Mouse (Mus musculus) CH12.LX (cell line): Measurements from ENCODE around the gene Rab37. TPM values are rescaled to one million over a fixed set of nuclear protein-coding genes. Genes with fewer than 3 reads are reported as not detected.
A peak's percentile ranks its signal among the peaks of the same experiment; 100 is the strongest.

Experiments
- DNase-seq: peaks from one replicate; pipeline ENCODE4 v3.0.0-alpha.2; 2013; ENCODE audit errors: extremely low read depth
- H3K27ac ChIP-seq: 2 replicates; pipeline ENCODE4 v1.5.1; 2012; ENCODE audit warnings: low read depth, mild to moderate bottlenecking, control low read depth, moderate library complexity; ENCODE audit not compliant: insufficient read depth
- H3K27me3 ChIP-seq: replicated peaks from 2 replicates; pipeline ENCODE3; 2012; ENCODE audit warnings: inconsistent platforms
- H3K36me3 ChIP-seq, 2 experiments: replicated peaks in 1 of 2; 2 replicates each; pipeline versions ENCODE3 to v1.6.1; 2012; ENCODE audit warnings: inconsistent platforms in 1 of 2, low read length in 1 of 2, mild to moderate bottlenecking in 1 of 2, mixed read lengths in 1 of 2, moderate library complexity in 1 of 2; ENCODE audit not compliant: control insufficient read depth in 1 of 2, insufficient read depth in 1 of 2
- H3K4me1 ChIP-seq, 2 experiments: 2 replicates each; pipeline ENCODE4 v1.6.1; 2012; ENCODE audit warnings: inconsistent platforms in 1 of 2, moderate library complexity in 1 of 2; ENCODE audit not compliant: insufficient read depth in 2 of 2, control insufficient read depth in 1 of 2
- H3K4me2 ChIP-seq: 2 replicates; pipeline ENCODE4 v1.6.1; 2012; ENCODE audit warnings: low read depth, mild to moderate bottlenecking, control low read depth; ENCODE audit not compliant: poor library complexity, insufficient read depth, severe bottlenecking
- H3K4me3 ChIP-seq, 3 experiments: fragments of 150-350 bp in 1 of 3; sonication (generic) in 1 of 3; replicated peaks in 1 of 3; 2 replicates each; pipeline versions ENCODE3 to v1.5.1; 2011 to 2012; ENCODE audit warnings: low read depth in 2 of 3, low read length in 2 of 3, mild to moderate bottlenecking in 2 of 3, moderate library complexity in 2 of 3, control low read depth in 1 of 3, improper control_type of control experiment in 1 of 3, inconsistent platforms in 1 of 3, mixed read lengths in 1 of 3; ENCODE audit not compliant: poor library complexity in 1 of 3
- H3K79me2 ChIP-seq: replicated peaks from 2 replicates; pipeline ENCODE4 v1.6.1; 2012; ENCODE audit warnings: mild to moderate bottlenecking, moderate library complexity; ENCODE audit not compliant: control insufficient read depth, poor library complexity, insufficient read depth, severe bottlenecking; ENCODE audit errors: extremely low read depth
- H3K9ac ChIP-seq: 2 replicates; pipeline ENCODE4 v1.6.1; 2012; ENCODE audit warnings: low read depth, mild to moderate bottlenecking, control low read depth, moderate library complexity; ENCODE audit not compliant: insufficient read depth
- H3K9me3 ChIP-seq: replicated peaks from 2 replicates; pipeline ENCODE3; 2012; ENCODE audit warnings: low read length, inconsistent platforms, mixed read lengths
- BHLHE40 ChIP-seq: IDR thresholded peaks from 2 replicates; pipeline ENCODE4 v1.6.1; 2011; ENCODE audit warnings: mild to moderate bottlenecking, low read depth, low read length, improper control_type of control experiment
- CHD1 ChIP-seq: IDR thresholded peaks from 2 replicates; pipeline ENCODE4 v1.6.1; 2012; ENCODE audit warnings: low read depth, low read length, improper control_type of control experiment, inconsistent platforms
- CHD2 ChIP-seq: IDR thresholded peaks from 2 replicates; pipeline ENCODE4 v1.6.1; 2011; ENCODE audit warnings: low read length, improper control_type of control experiment
- E2F4 ChIP-seq: IDR thresholded peaks from 2 replicates; pipeline ENCODE4 v1.6.1; 2011; ENCODE audit warnings: low read depth, low read length, improper control_type of control experiment; ENCODE audit not compliant: insufficient replicate concordance
- ELF1 ChIP-seq: IDR thresholded peaks from 2 replicates; pipeline ENCODE4 v1.6.1; 2014; ENCODE audit warnings: low read depth, mild to moderate bottlenecking, inconsistent platforms, low read length, improper control_type of control experiment
- EP300 ChIP-seq: IDR thresholded peaks from 2 replicates; pipeline ENCODE4 v1.6.1; 2011; ENCODE audit warnings: low read length, improper control_type of control experiment
- ETS1 ChIP-seq: conservative IDR thresholded peaks from 2 replicates; pipeline ENCODE4 v1.6.1; 2012; ENCODE audit warnings: low read depth, mild to moderate bottlenecking, inconsistent platforms, low read length, improper control_type of control experiment, moderate library complexity
- HCFC1 ChIP-seq: IDR thresholded peaks from 2 replicates; pipeline ENCODE4 v1.6.1; 2012; ENCODE audit warnings: low read depth, mild to moderate bottlenecking, inconsistent platforms, low read length, improper control_type of control experiment
- IRF4 ChIP-seq: IDR thresholded peaks from 2 replicates; pipeline ENCODE4 v1.6.1; 2014; ENCODE audit warnings: low read depth, mild to moderate bottlenecking, inconsistent platforms, low read length, improper control_type of control experiment
- JUN ChIP-seq: IDR thresholded peaks from 2 replicates; pipeline ENCODE4 v1.6.1; 2011; ENCODE audit warnings: low read depth, mild to moderate bottlenecking, low read length, improper control_type of control experiment, moderate library complexity; ENCODE audit not compliant: insufficient read depth
- JUND ChIP-seq: conservative IDR thresholded peaks from 2 replicates; pipeline ENCODE4 v1.6.1; 2011; ENCODE audit warnings: low read depth, low read length, improper control_type of control experiment
- KAT2A ChIP-seq: IDR thresholded peaks from 2 replicates; pipeline ENCODE4 v1.6.1; 2012; ENCODE audit warnings: low read length, improper control_type of control experiment, inconsistent platforms; ENCODE audit not compliant: insufficient replicate concordance
- MAFK ChIP-seq: IDR thresholded peaks from 2 replicates; pipeline ENCODE4 v1.6.1; 2011; ENCODE audit warnings: low read length, improper control_type of control experiment; ENCODE audit not compliant: insufficient replicate concordance
- MAX ChIP-seq: IDR thresholded peaks from 2 replicates; pipeline ENCODE4 v1.6.1; 2011; ENCODE audit warnings: low read length, improper control_type of control experiment
- MEF2A ChIP-seq: IDR thresholded peaks from 2 replicates; pipeline ENCODE4 v1.6.1; 2014; ENCODE audit warnings: low read depth, mild to moderate bottlenecking, inconsistent platforms, low read length, improper control_type of control experiment, borderline replicate concordance
- MXI1 ChIP-seq: IDR thresholded peaks from 2 replicates; pipeline ENCODE4 v1.6.1; 2011; ENCODE audit warnings: mild to moderate bottlenecking, low read depth, low read length, improper control_type of control experiment
- MYC ChIP-seq: IDR thresholded peaks from 2 replicates; pipeline ENCODE4 v1.6.1; 2011; ENCODE audit warnings: low read depth, mild to moderate bottlenecking, improper control_type of control experiment, low read length
- POLR2AphosphoS2 ChIP-seq: IDR thresholded peaks from 2 replicates; pipeline ENCODE4 v1.6.1; 2011; ENCODE audit warnings: low read depth, low read length, improper control_type of control experiment
- SIN3A ChIP-seq: IDR thresholded peaks from 2 replicates; pipeline ENCODE4 v1.6.1; 2012; ENCODE audit warnings: low read length, improper control_type of control experiment, inconsistent platforms
- SMC3 ChIP-seq: IDR thresholded peaks from 2 replicates; pipeline ENCODE4 v1.6.1; 2011; ENCODE audit warnings: low read depth, low read length, improper control_type of control experiment
- TCF12 ChIP-seq: IDR thresholded peaks from 2 replicates; pipeline ENCODE4 v1.6.1; 2014; ENCODE audit warnings: low read depth, mild to moderate bottlenecking, inconsistent platforms, low read length, improper control_type of control experiment
- UBTF ChIP-seq: IDR thresholded peaks from 2 replicates; pipeline ENCODE4 v1.6.1; 2012; ENCODE audit warnings: low read depth, mild to moderate bottlenecking, inconsistent platforms, low read length, improper control_type of control experiment, moderate library complexity
- USF1 ChIP-seq: IDR thresholded peaks from 2 replicates; pipeline ENCODE4 v1.6.1; 2014; ENCODE audit warnings: low read depth, mild to moderate bottlenecking, inconsistent platforms, low read length, improper control_type of control experiment
- ZKSCAN1 ChIP-seq: IDR thresholded peaks from 2 replicates; pipeline ENCODE4 v1.6.1; 2012; ENCODE audit warnings: low read depth, inconsistent platforms, low read length, improper control_type of control experiment, borderline replicate concordance
- ZMIZ1 ChIP-seq: IDR thresholded peaks from 2 replicates; pipeline ENCODE4 v1.6.1; 2012; ENCODE audit warnings: low read depth, mild to moderate bottlenecking, inconsistent platforms, low read length, improper control_type of control experiment
- dilution Hi-C: fragments of 300-500 bp; cut with MboI; formaldehyde crosslinking; loops from 2 replicates; pipeline ENCODE4 v1.14.3; 2020; ENCODE audit warnings: low sequenced_read_pairs; ENCODE audit not compliant: extremely low pct_unique_long_range_greater_than_20kb, extremely low pct_ligation_motif_present
- in situ Hi-C: fragments of 300-500 bp; cut with MboI; formaldehyde crosslinking; loops from 3 replicates; pipeline ENCODE4 v1.14.3; 2019; ENCODE audit warnings: low sequenced_read_pairs, low pct_ligation_motif_present, low pct_unique_long_range_greater_than_20kb, mixed read lengths
- polyA plus RNA-seq: library from polyadenylated mRNA; unstranded; fragments of >175 nt; gene quantifications from 2 replicates; pipeline ENCODE4 v1.2.1, GENCODE M21; 2012; ENCODE audit warnings: low read depth; ENCODE audit not compliant: insufficient read length
- total RNA-seq, 2 experiments: library from RNA; depleted of rRNA; stranded (reverse); fragments of 300-350 nt in 1 of 2; fragments of >200 nt in 1 of 2; gene quantifications; 2 replicates each; pipeline ENCODE4 v1.2.3; 2012 to 2014

The Rab37 gene
- total and polyA plus RNA-seq, 3 experiments: 2.0 to 3.6 (median 2.3) TPM

DNA sequence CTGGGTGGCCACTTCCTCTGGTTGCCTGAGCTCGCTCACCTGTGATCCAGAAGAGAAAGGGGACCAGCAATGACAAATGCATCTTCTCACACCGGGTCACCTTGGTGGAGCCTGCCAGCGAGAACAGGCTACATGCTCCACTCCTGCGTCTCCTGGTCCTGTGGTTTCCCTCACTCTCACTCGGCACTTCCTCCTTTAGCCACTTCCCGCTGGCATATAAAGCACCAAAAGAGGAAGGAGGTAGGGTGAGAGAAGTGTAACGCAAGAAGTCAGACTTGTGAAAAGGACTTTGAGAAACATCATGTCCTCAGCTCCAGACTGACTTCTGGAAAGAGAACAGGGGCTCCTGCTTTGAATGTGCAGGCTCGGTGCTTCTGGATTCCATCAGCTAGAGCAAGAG is 42.6 kb downstream of the Rab37 start, which contains the start of gene Cd300lf (continued):
- TF ChIP-seq E2F4: no peak; the same call in 1 of the 2 replicates
- TF ChIP-seq MAFK: 0 out of 2 replicates have a peak, but pooled peaks have one; percentile 26
- peak; percentile 89 for TF ChIP-seq ELF1
- peak; percentile 87; the same call in 1 of the 2 replicates for TF ChIP-seq SIN3A

- peak overlapping the region; percentile 65 for H3K27ac ChIP-seq
- H3K4me1 ChIP-seq: peaks cover 29 to 59% of the 10 kb centered on the region in 2 experiments
- H3K9me3 ChIP-seq: no peaks in the 10 kb centered on the region
Measured at GRCm38 (mm10) chr11:115138597-115139262, 47.5 kb downstream of the Rab37 start.

DNA sequence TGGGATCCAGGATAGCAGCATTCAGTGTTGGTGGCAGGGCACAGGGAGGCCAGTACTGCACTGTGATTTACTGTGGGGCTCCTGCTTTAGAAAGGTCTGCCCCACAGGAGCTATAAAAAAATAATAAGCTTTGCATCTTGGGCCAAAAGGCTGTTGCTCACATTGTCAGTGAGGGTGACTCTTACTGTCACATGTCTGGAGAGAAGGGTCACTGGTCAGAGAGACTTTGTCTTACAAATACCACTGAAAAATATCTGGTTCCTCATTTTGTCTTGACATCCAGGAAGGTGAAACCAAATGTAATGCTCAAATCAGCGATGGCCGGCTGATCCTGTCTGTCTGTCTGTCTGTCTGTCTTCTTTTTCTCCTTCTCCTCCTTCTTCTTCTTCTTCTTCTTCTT is 50.7 kb downstream of the Rab37 start:
- Histone ChIP-seq H3K4me3 (no peak overlapping the region), H3K9ac (no peak overlapping the region; the same call in 1 of the 2 replicates), H3K79me2 (no peaks in the 10 kb centered on the region), H3K36me3 (peaks cover 3 to 5% of the 10 kb centered on the region in 2 experiments), H3K27ac (peak overlapping the region; percentile 27; the same call in 1 of the 2 replicates), H3K4me1 (peaks cover 26 to 52% of the 10 kb centered on the region in 2 experiments), H3K4me2 (peak overlapping the region; percentile 45), H3K9me3 (no peaks in the 10 kb centered on the region), H3K27me3 (no peaks in the 10 kb centered on the region)
- TF ChIP-seq MAFK (no peak), JUN (peak; percentile 31; the same call in 1 of the 2 replicates), ETS1 (no peak), POLR2AphosphoS2 (no peak), E2F4 (no peak), IRF4 (peak; percentile 69; the same call in 1 of the 2 replicates), EP300 (peak; percentile 84), MXI1 (peak; percentile 81), USF1 (peak; percentile 23), MYC (peak; percentile 83), MAX (peak; percentile 42; the same call in 1 of the 2 replicates), ZMIZ1 (no peak), ELF1 (no peak), BHLHE40 (peak; percentile 82), SMC3 (no peak)
- DNase-seq: no peak
- in situ Hi-C loops: loop anchor here (5.0 kb wide), 1 partner anchor 45 kb away; no protein-coding TSS in a partner anchor
- dilution Hi-C loops: no loop called here

More at GRCm38 (mm10) chr11:115138597-115139262, 47.5 kb downstream of the Rab37 start:
- TF ChIP-seq ETS1: peak; percentile 87
- peak; percentile 27; the same call in 1 of the 2 replicates for TF ChIP-seq MXI1
- TF ChIP-seq BHLHE40: peak; percentile 96
- peak; percentile 91 for TF ChIP-seq EP300
- TF ChIP-seq KAT2A: no peak
- no peak for TF ChIP-seq ZMIZ1
- TF ChIP-seq IRF4: peak; percentile 83
- peak; percentile 80 for TF ChIP-seq ELF1
- TF ChIP-seq HCFC1: no peak; the same call in 1 of the 2 replicates
- TF ChIP-seq CHD2: 0 out of 2 replicates have a peak, but pooled peaks have one; percentile 23
- no peak for TF ChIP-seq CHD1
- peak; percentile 54; the same call in 1 of the 2 replicates for TF ChIP-seq MEF2A
- peak; percentile 93 for TF ChIP-seq JUND
- peak; percentile 96 for TF ChIP-seq ZKSCAN1
- TF ChIP-seq JUN: peak; percentile 90
- no peak for TF ChIP-seq UBTF
- 0 out of 2 replicates have a peak, but pooled peaks have one; percentile 2 for TF ChIP-seq MAX
- TF ChIP-seq MYC: 0 out of 2 replicates have a peak, but pooled peaks have one; percentile 18
- TF ChIP-seq TCF12: peak; percentile 66; the same call in 1 of the 2 replicates
- dilution Hi-C loops: no loop called here
- peak; percentile 80 for DNase-seq
- Histone ChIP-seq H3K9ac (peak overlapping the region; percentile 2; the same call in 1 of the 2 replicates), H3K36me3 (no peaks in the 10 kb centered on the region), H3K27me3 (no peaks in the 10 kb centered on the region), H3K4me3 (peak overlapping the region in 1 of 3 experiments; percentile 10), H3K4me2 (0 out of 2 replicates have a peak overlapping the region, but pooled peaks have one; percentile 0), H3K79me2 (no peaks in the 10 kb centered on the region)
- in situ Hi-C loops: no loop called here
